Comparison of ENCODE assay signal across 26 mouse cellular contexts in genomic region chr1:191465170-191465569, GRCm38 (mm10).
A peak's percentile ranks its signal among the peaks of the same experiment; 100 is the strongest.
DNase-seq lines count a peak whose midpoint lies in the region; ATAC-seq and TF ChIP-seq lines count a peak whose summit lies in the region.
"Had no signal": no experiment of that assay in that cellular context is flagged by ENCODE, and none has a peak within 500 bp of the region (broad histone marks: within the 10 kb centered on the region; RNA-seq: fewer than 3 reads in every experiment).

No protein-coding gene starts in this region.

- intact Hi-C loops in heart, postnatal 10 days (cut with DNase I), result no loop called here

- WGBS in embryonic facial prominence, embryonic 12.5 days, result 47% methylated on average over 2 of the region's 2 CpGs
- WGBS in embryonic facial prominence, embryonic 10.5 days, result 55% methylated on average over 2 of the region's 2 CpGs
- 11% methylated on average over 2 of the region's 2 CpGs for WGBS in heart, embryonic 15.5 days
- WGBS in lung, embryonic 16.5 days, result 9% methylated on average over 2 of the region's 2 CpGs

- no peaks in the 10 kb centered on the region for H3K9me3 ChIP-seq in embryonic facial prominence, embryonic 12.5 days
- no peaks in the 10 kb centered on the region for H3K9me3 ChIP-seq in embryonic facial prominence, embryonic 10.5 days
- H3K9me3 ChIP-seq in heart, embryonic 15.5 days (replicated peaks), result no peaks in the 10 kb centered on the region
- H3K9me3 ChIP-seq in lung, embryonic 16.5 days (ENCODE audit: control insufficient read depth, low read length), result no peaks in the 10 kb centered on the region
- H3K9me3 ChIP-seq: embryonic facial prominence, embryonic 13.5 days; forebrain, embryonic 13.5 days; limb, embryonic 13.5 days; midbrain, embryonic 15.5 days; neural tube, embryonic 13.5 days had no signal

- 0 out of 2 replicates have a peak overlapping the region, but pooled peaks have one; percentile 13 for H3K27ac ChIP-seq in embryonic facial prominence, embryonic 12.5 days
- H3K27ac ChIP-seq in embryonic facial prominence, embryonic 10.5 days (replicated peaks), result no peak overlapping the region
- H3K27ac ChIP-seq in heart, embryonic 15.5 days, result peak overlapping the region; percentile 51
- peak overlapping the region; percentile 71 for H3K27ac ChIP-seq in layer of hippocampus, adult 2 months
- H3K27ac ChIP-seq in lung, embryonic 16.5 days (ENCODE audit: low read length), result peak overlapping the region; percentile 55
- H3K27ac ChIP-seq: embryonic facial prominence, embryonic 13.5 days; forebrain, embryonic 13.5 days; limb, embryonic 13.5 days; liver, embryonic 14.5 days; midbrain, embryonic 15.5 days; neural tube, embryonic 13.5 days had no signal

- no peak overlapping the region for H3K4me2 ChIP-seq in embryonic facial prominence, embryonic 12.5 days (replicated peaks)
- H3K4me2 ChIP-seq in heart, embryonic 15.5 days, result no peak overlapping the region
- H3K4me2 ChIP-seq in lung, embryonic 16.5 days (ENCODE audit: low read depth, low read length), result no peak overlapping the region
- H3K4me2 ChIP-seq: embryonic facial prominence, embryonic 13.5 days; forebrain, embryonic 13.5 days; limb, embryonic 13.5 days; midbrain, embryonic 15.5 days; neural tube, embryonic 13.5 days had no signal

- no peaks in the 10 kb centered on the region for H3K36me3 ChIP-seq in embryonic facial prominence, embryonic 12.5 days
- no peaks in the 10 kb centered on the region for H3K36me3 ChIP-seq in embryonic facial prominence, embryonic 10.5 days (replicated peaks)
- no peaks in the 10 kb centered on the region for H3K36me3 ChIP-seq in heart, embryonic 15.5 days
- no peaks in the 10 kb centered on the region for H3K36me3 ChIP-seq in lung, embryonic 16.5 days (ENCODE audit: control insufficient read depth, insufficient read depth, low read length)
- H3K36me3 ChIP-seq: embryonic facial prominence, embryonic 13.5 days; limb, embryonic 13.5 days; midbrain, embryonic 15.5 days; neural tube, embryonic 13.5 days had no signal

- peaks cover 18% of the 10 kb centered on the region; the same call in 1 of the 2 replicates for H3K4me1 ChIP-seq in embryonic facial prominence, embryonic 12.5 days
- H3K4me1 ChIP-seq in embryonic facial prominence, embryonic 10.5 days, result peaks cover 27% of the 10 kb centered on the region
- peaks cover 54% of the 10 kb centered on the region for H3K4me1 ChIP-seq in heart, embryonic 15.5 days (replicated peaks)
- peaks cover 25% of the 10 kb centered on the region for H3K4me1 ChIP-seq in lung, embryonic 16.5 days (replicated peaks; ENCODE audit: control insufficient read depth, insufficient read depth, low read length)

- no peak overlapping the region for H3K4me3 ChIP-seq in embryonic facial prominence, embryonic 12.5 days
- no peak overlapping the region for H3K4me3 ChIP-seq in embryonic facial prominence, embryonic 10.5 days
- H3K4me3 ChIP-seq in heart, embryonic 15.5 days, result no peak overlapping the region
- H3K4me3 ChIP-seq in layer of hippocampus, adult 2 months, result no peak overlapping the region
- H3K4me3 ChIP-seq in lung, embryonic 16.5 days (ENCODE audit: low read length), result no peak overlapping the region
- H3K4me3 ChIP-seq: embryonic facial prominence, embryonic 13.5 days; erythroblast, embryonic 14.5 days; forebrain, embryonic 13.5 days; limb, embryonic 13.5 days; midbrain, embryonic 15.5 days; myocyte; neural tube, embryonic 13.5 days had no signal

- no peaks in the 10 kb centered on the region for H3K27me3 ChIP-seq in embryonic facial prominence, embryonic 12.5 days
- no peaks in the 10 kb centered on the region for H3K27me3 ChIP-seq in embryonic facial prominence, embryonic 10.5 days (replicated peaks; ENCODE audit: low read depth, poor library complexity, severe bottlenecking)
- H3K27me3 ChIP-seq in heart, embryonic 15.5 days, result no peaks in the 10 kb centered on the region
- no peaks in the 10 kb centered on the region for H3K27me3 ChIP-seq in lung, embryonic 16.5 days (ENCODE audit: control insufficient read depth, insufficient read depth, low read depth, low read length)
- H3K27me3 ChIP-seq: embryonic facial prominence, embryonic 13.5 days; forebrain, embryonic 13.5 days; limb, embryonic 13.5 days; midbrain, embryonic 15.5 days; neural tube, embryonic 13.5 days had no signal

- TF ChIP-seq CTCF in layer of hippocampus, adult 2 months (conservative IDR thresholded peaks at IDR 0.05), result no peak

- no peak for ATAC-seq in embryonic facial prominence, embryonic 12.5 days (ENCODE audit: insufficient number of reproducible peaks, insufficient read depth, low FRiP score, low TSS enrichment)
- ATAC-seq in heart, embryonic 15.5 days (replicated peaks; ENCODE audit: insufficient number of reproducible peaks, insufficient read depth, low FRiP score, low read depth), result no peak
- ATAC-seq in lung, embryonic 16.5 days (ENCODE audit: low read depth), result peak; percentile 52; the same call in 1 of the 2 replicates
- ATAC-seq: activated CD4-positive, CD25-positive, alpha-beta regulatory T cell, adult 4 months; forebrain, embryonic 13.5 days; hindbrain, embryonic 16.5 days; midbrain, embryonic 15.5 days had no signal

- no peak overlapping the region for H3K9ac ChIP-seq in embryonic facial prominence, embryonic 12.5 days
- no peak overlapping the region for H3K9ac ChIP-seq in heart, embryonic 15.5 days
- H3K9ac ChIP-seq in lung, embryonic 16.5 days (ENCODE audit: low read length), result no peak overlapping the region
- H3K9ac ChIP-seq: embryonic facial prominence, embryonic 13.5 days; forebrain, embryonic 13.5 days; limb, embryonic 13.5 days; liver, embryonic 14.5 days; midbrain, embryonic 15.5 days; neural tube, embryonic 13.5 days had no signal

- no peak for DNase-seq in embryonic facial prominence, embryonic 10.5 days (ENCODE audit: low spot score)
- no peak for DNase-seq in heart, postnatal 10 days
- DNase-seq in layer of hippocampus, adult 2 months (ENCODE audit: low spot score in 2 of 2), result no peak
- DNase-seq in layer of hippocampus, postnatal 10 days (ENCODE audit: low spot score in 2 of 2), result no peak
- no peak for DNase-seq in lung, postnatal 25 days (ENCODE audit: low spot score)
- DNase-seq: adrenal gland, adult 8-10 months; cerebellum, adult 18-20 months; cerebellum, postnatal 14 days; kidney, adult 11 months; lung, postnatal 14 days; retina, postnatal 1 day; right cerebral cortex, postnatal 25 days; spleen, adult 18-20 months had no signal
